Mouse (Mus musculus) gastrocnemius, adult 2 months (tissue): ENCODE measurements at regions not wholly inside any gene's neighbourhood (a gene's known extent, or its start where the extent isn't known, plus 50 kb on each side); places are given as distances from the start of the nearest gene placed in this dataset.

Experiments used
- DNase-seq: peaks from one replicate; pipeline ENCODE4 v3.0.0; 2022
- H3K27ac ChIP-seq: fragments of 200-600 bp; 2 replicates; pipeline ENCODE4 v1.8.1; 2022; ENCODE audit warnings: mild to moderate bottlenecking
- H3K4me3 ChIP-seq: fragments of 200-600 bp; 2 replicates; pipeline ENCODE4 v1.8.1; 2022; ENCODE audit warnings: mild to moderate bottlenecking, moderate library complexity
- CTCF ChIP-seq: fragments of 200-600 bp; IDR thresholded peaks from 2 replicates; pipeline ENCODE4 v1.8.1; 2022; ENCODE audit warnings: antibody characterized with exemption, mild to moderate bottlenecking, moderate library complexity
- intact Hi-C: fragments of 180-260 bp; cut with DNase I; formaldehyde crosslinking; loops from one replicate; pipeline ENCODE4 v1.15.1; 2025

GRCm38 (mm10) chr2:116817134-116817533, 61.4 kb upstream of the Tmco5 start:
- H3K4me3 ChIP-seq: no peak overlapping the region
- TF ChIP-seq CTCF: no peak
- no peak overlapping the region for H3K27ac ChIP-seq
- intact Hi-C loops: no loop called here
- DNase-seq: no peak

GRCm38 (mm10) chr2:116817561-116817960, 60.9 kb upstream of the Tmco5 start:
- Histone ChIP-seq H3K4me3 (no peak overlapping the region), H3K27ac (no peak overlapping the region)
- no peak for TF ChIP-seq CTCF
- intact Hi-C loops: no loop called here
- no peak for DNase-seq

DNA sequence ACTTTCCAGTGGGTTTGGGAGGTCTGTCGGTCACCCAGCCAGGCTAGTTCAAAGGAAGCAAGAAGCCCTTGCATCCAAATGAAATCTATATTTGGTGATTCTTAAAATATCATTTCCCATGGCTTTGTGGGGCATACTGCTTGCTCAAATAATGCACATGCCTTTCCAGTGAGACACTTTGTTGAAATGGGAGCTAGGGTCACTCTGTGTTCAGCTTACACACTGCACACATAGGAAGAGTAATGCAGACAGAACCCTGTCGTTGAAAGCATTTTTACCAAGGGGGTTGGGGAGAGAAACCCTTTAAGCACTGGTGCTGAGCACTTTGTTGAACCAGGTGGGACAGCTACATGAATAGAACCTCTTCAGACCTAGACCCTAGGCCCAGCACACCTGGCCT, 59.9 kb upstream of the Tmco5 start:
- Histone ChIP-seq H3K27ac (no peak overlapping the region), H3K4me3 (no peak overlapping the region)
- no peak for TF ChIP-seq CTCF
- DNase-seq: no peak
- intact Hi-C loops: no loop called here

- DNase-seq: no peak
- Histone ChIP-seq H3K27ac (no peak overlapping the region), H3K4me3 (no peak overlapping the region)
- TF ChIP-seq CTCF: no peak
- intact Hi-C loops: no loop called here
Observed at GRCm38 (mm10) chr2:116819016-116819687, 59.3 kb upstream of the Tmco5 start.

GRCm38 (mm10) chr2:116820831-116821745, 57.4 kb upstream of the Tmco5 start:
- no peak overlapping the region for H3K4me3 ChIP-seq
- intact Hi-C loops: no loop called here
- no peak for DNase-seq
- no peak overlapping the region for H3K27ac ChIP-seq
- peak; percentile 46; the same call in 1 of the 2 replicates for TF ChIP-seq CTCF
